Mouse (Mus musculus) hindbrain, embryonic 15.5 days (tissue): ENCODE results near the gene Eif2ak4. TPM values are rescaled to one million over a fixed set of nuclear protein-coding genes. Genes with fewer than 3 reads are reported as not detected.

Source experiments
- ATAC-seq: fragments of 200-750 bp; cut with Nextera tagmentation; 2 replicates; pipeline ENCODE4 v1.8.0; 2017; ENCODE audit warnings: low read depth, moderate number of reproducible peaks, moderate TSS enrichment; ENCODE audit not compliant: low FRiP score
- H3K27ac ChIP-seq: fragments of 300-500 bp; sonication (generic); replicated peaks from 2 replicates; pipeline ENCODE4 v1.5.1; 2015; ENCODE audit warnings: mild to moderate bottlenecking, inconsistent platforms
- H3K27me3 ChIP-seq: fragments of 300-500 bp; sonication (generic); 2 replicates; pipeline ENCODE4 v1.6.1; 2015; ENCODE audit warnings: control low read depth, inconsistent platforms
- H3K36me3 ChIP-seq: fragments of 300-500 bp; sonication (generic); 2 replicates; pipeline ENCODE4 v1.6.1; 2015; ENCODE audit warnings: control low read depth, inconsistent platforms
- H3K4me1 ChIP-seq: fragments of 300-500 bp; sonication (generic); replicated peaks from 2 replicates; pipeline ENCODE4 v1.6.1; 2015; ENCODE audit warnings: control low read depth, inconsistent platforms
- H3K4me2 ChIP-seq: fragments of 300-500 bp; sonication (generic); 2 replicates; pipeline ENCODE4 v1.6.1; 2015; ENCODE audit warnings: moderate library complexity, mild to moderate bottlenecking, inconsistent platforms
- H3K4me3 ChIP-seq: fragments of 300-500 bp; sonication (generic); 2 replicates; pipeline ENCODE4 v1.5.1; 2015; ENCODE audit warnings: mild to moderate bottlenecking, inconsistent platforms
- H3K9ac ChIP-seq: fragments of 300-500 bp; sonication (generic); 2 replicates; pipeline ENCODE4 v1.6.1; 2015; ENCODE audit warnings: inconsistent platforms
- H3K9me3 ChIP-seq: fragments of 300-500 bp; sonication (generic); 2 replicates; pipeline ENCODE4 v1.6.1; 2016; ENCODE audit warnings: control low read depth, inconsistent platforms
- WGBS: fragments of 180-500 bp; shearing (Covaris S2); methylation state at CpG from one replicate; pipeline ENCODE4 v1.1.7; 2015; 5-methylcytosine and 5-hydroxymethylcytosine counted together
- polyA plus RNA-seq: library from polyadenylated mRNA; unstranded; fragments of >200 nt; fragmentation: Nextera tagmentation; extraction: Ambion mirVana; gene quantifications from 2 replicates; pipeline ENCODE4 v1.2.1, GENCODE M21; 2015

Gene Eif2ak4
- polyA plus RNA-seq, 1 experiment from 2014 or later = 9.3 TPM

DNA sequence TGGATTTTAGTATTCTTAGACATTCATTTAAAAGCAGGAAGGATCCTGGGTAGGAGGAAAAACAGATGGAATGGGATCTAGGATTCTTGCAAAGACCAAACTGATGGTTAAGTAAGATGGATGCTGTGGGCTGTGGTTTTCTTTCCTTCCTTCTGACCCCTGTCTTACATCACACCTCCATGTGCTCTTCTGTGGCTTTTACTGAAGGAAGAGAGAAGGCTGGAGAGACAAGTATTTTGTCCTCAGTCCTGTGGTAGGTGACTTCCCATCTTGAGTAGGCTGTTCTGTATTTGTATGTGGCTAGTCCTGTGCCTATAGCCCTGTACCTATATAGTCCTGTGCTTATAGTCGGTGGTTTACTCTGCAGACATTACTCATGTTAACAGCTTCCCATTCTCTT is 12.9 kb upstream of the Eif2ak4 start:
- Histone ChIP-seq H3K4me1 (peaks cover 19% of the 10 kb centered on the region), H3K27me3 (no peaks in the 10 kb centered on the region), H3K9me3 (no peaks in the 10 kb centered on the region), H3K4me3 (no peak overlapping the region), H3K4me2 (no peak overlapping the region), H3K9ac (no peak overlapping the region), H3K27ac (no peak overlapping the region), H3K36me3 (no peaks in the 10 kb centered on the region)
- no peak for ATAC-seq
- WGBS = 86% methylated on average over 1 of the region's 1 CpGs

DNA sequence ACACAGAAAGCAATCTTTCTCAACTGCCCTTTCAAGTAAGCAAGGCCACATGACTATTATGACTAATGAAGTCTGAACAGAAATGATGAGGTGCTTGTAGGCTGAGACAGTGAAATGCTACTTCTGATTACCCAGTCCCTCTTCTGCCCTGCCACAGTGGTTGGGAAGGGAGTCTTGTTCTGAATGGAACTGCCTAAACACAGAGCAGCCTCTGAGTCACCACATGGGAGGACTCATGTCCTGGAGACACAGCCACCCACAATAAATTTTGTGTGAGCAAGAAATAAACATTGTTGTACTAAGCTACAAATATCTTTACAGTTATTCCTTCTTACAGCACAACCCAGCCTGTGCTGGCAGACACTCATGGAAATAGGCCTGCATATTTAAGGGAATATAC is 12.5 kb upstream of the Eif2ak4 start:
- H3K9me3 ChIP-seq = no peaks in the 10 kb centered on the region
- no peak overlapping the region for H3K27ac ChIP-seq
- H3K27me3 ChIP-seq = no peaks in the 10 kb centered on the region
- H3K4me1 ChIP-seq = peaks cover 19% of the 10 kb centered on the region
- no peaks in the 10 kb centered on the region for H3K36me3 ChIP-seq
- ATAC-seq = no peak
- no peak overlapping the region for H3K4me3 ChIP-seq
- H3K9ac ChIP-seq = no peak overlapping the region
- H3K4me2 ChIP-seq = no peak overlapping the region

DNA sequence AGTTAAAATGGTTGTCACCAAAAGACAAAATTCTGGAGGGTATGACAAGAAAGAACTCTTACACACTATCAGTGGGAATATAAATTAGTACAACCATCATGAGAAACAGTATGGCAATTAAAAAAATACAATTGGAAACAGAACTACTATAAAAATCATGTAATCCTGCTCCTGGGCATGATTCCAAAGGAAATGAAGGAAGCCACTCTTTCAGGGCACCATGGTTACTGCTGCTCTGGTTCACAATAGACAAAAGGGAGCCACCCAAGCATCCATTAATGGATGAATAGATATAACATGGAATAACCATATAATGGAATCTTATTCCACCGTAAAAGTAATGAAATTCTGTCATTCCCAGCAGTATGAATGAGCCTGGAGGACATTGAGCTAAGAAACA is 8.7 kb upstream of the Eif2ak4 start:
- Histone ChIP-seq H3K9me3 (no peaks in the 10 kb centered on the region), H3K9ac (no peak overlapping the region), H3K27me3 (no peaks in the 10 kb centered on the region), H3K4me2 (no peak overlapping the region), H3K36me3 (no peaks in the 10 kb centered on the region), H3K4me3 (no peak overlapping the region), H3K27ac (no peak overlapping the region), H3K4me1 (no peaks in the 10 kb centered on the region)
- ATAC-seq = no peak
- WGBS = 19% methylated on average over 1 of the region's 1 CpGs

DNA sequence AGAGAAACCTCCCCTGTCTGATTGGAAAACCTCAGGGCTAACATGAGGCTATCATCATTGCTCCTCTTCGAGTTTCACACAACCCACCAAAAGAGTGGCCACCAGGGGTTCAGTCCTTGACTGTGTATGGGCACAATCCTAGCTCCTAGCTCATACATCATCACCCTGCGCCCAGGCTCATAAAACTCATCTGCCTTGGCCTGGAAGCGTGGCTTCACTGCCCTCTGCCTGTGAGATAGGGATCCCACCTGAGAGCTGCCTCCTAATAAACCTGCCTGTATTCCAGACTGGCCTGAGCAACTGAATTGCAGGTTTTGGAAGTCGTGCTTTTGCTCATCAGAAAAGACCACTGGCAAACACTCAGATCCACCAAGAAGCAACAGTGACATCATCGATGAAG is 5.0 kb upstream of the Eif2ak4 start:
- no peaks in the 10 kb centered on the region for H3K36me3 ChIP-seq
- H3K9ac ChIP-seq = no peak overlapping the region
- no peaks in the 10 kb centered on the region for H3K27me3 ChIP-seq
- ATAC-seq = no peak
- H3K4me3 ChIP-seq = no peak overlapping the region
- H3K4me2 ChIP-seq = no peak overlapping the region
- no peaks in the 10 kb centered on the region for H3K9me3 ChIP-seq
- 78% methylated on average over 5 of the region's 5 CpGs for WGBS
- no peak overlapping the region for H3K27ac ChIP-seq
- peaks cover 7% of the 10 kb centered on the region; the same call in 1 of the 2 replicates for H3K4me1 ChIP-seq

DNA sequence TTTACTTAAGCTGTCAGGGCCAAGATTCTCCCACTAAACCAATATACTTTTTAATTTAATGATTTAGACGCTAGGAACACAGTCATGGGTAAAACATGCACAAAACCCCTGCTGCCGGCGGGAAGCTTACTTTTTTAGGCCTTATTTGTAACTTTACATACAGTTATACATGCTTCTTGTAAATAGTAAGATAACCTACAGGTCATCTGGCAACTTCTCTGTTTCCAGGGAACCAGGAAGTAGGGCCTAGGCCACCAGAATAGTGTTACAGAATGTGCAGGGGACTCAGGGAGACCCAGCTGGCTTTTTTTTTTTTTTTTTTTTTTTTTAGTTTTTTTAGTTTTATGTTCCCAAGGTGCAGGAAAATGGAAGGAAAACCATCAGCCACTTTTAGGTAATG is 1.2 kb downstream of the Eif2ak4 start:
- WGBS = 76% methylated on average over 3 of the region's 3 CpGs
- Histone ChIP-seq H3K4me3 (peak overlapping the region; percentile 94), H3K4me2 (peak overlapping the region; percentile 85), H3K4me1 (peaks cover 21% of the 10 kb centered on the region), H3K27ac (no peak overlapping the region), H3K36me3 (no peaks in the 10 kb centered on the region), H3K9ac (peak overlapping the region; percentile 93; the same call in 1 of the 2 replicates), H3K9me3 (no peaks in the 10 kb centered on the region), H3K27me3 (no peaks in the 10 kb centered on the region)
- no peak for ATAC-seq

DNA sequence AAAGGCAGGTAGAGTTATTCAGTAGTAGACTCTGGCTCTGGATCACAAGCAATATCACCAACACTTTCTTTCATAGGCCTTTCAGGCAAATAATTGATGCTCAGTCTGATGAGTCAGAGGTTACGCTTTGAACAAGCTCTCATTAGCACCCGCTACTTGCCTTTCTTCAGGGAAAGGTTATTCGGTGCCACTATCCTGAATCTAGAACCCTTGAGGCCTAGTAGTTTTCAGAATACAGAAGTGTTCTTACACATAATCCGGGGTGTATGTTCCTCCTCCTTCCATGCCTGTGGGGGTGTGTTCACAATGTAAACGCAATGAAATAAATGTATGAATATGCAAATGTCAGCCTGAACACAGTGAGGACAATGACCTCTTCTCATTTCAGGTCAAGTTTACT is 1.7 kb downstream of the Eif2ak4 start:
- H3K36me3 ChIP-seq = no peaks in the 10 kb centered on the region
- 78% methylated on average over 5 of the region's 5 CpGs for WGBS
- no peak for ATAC-seq
- no peak overlapping the region for H3K27ac ChIP-seq
- no peaks in the 10 kb centered on the region for H3K9me3 ChIP-seq
- 0 out of 2 replicates have a peak overlapping the region, but pooled peaks have one; percentile 85 for H3K4me2 ChIP-seq
- no peak overlapping the region for H3K4me3 ChIP-seq
- H3K4me1 ChIP-seq = peaks cover 21% of the 10 kb centered on the region
- H3K9ac ChIP-seq = no peak overlapping the region
- no peaks in the 10 kb centered on the region for H3K27me3 ChIP-seq

DNA sequence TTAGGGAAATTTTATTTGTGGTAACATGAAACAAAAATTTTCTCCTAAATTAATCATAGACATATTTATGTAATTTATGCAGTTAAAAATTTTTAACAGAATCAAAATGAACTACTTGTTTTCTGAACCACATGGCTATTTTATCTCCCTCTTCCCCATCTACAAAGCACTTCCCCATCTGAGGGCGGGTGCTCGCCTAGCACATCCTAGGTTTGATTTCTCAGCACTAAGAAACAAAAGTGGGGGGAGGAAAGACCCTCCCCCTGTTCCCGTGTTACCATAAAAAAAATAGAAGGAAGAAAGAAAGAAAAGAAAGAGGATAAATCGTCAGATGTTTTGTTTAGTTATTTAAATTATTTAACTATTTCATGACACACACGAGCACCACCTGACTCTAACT is 2.8 kb downstream of the Eif2ak4 start:
- Histone ChIP-seq H3K4me1 (peaks cover 21% of the 10 kb centered on the region), H3K9me3 (no peaks in the 10 kb centered on the region), H3K4me2 (no peak overlapping the region), H3K27ac (no peak overlapping the region), H3K9ac (no peak overlapping the region), H3K4me3 (no peak overlapping the region), H3K27me3 (no peaks in the 10 kb centered on the region), H3K36me3 (no peaks in the 10 kb centered on the region)
- no peak for ATAC-seq
- 74% methylated on average over 5 of the region's 5 CpGs for WGBS

DNA sequence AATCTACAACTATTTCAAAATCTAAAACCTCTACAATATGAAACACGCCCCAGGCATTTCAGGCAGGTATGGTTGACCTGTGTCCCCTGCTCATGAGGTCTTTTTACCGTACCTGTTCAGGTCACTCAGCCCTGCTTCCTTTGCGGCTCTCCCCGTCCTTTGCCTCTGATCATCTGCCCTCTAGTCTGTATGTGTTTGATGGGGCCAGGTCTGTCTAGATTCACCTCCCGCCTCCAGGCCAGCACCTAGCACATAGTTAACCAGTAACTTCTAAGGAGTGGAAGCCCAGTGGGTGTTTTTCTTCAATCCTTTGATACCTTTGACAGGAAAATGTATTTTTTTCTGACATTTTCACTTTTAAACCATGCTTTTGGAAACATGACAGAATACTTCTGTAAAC is 11.3 kb downstream of the Eif2ak4 start:
- Histone ChIP-seq H3K36me3 (no peaks in the 10 kb centered on the region), H3K27me3 (no peaks in the 10 kb centered on the region), H3K4me2 (no peak overlapping the region), H3K4me3 (no peak overlapping the region), H3K27ac (no peak overlapping the region), H3K9me3 (no peaks in the 10 kb centered on the region), H3K9ac (no peak overlapping the region), H3K4me1 (no peaks in the 10 kb centered on the region; the same call in 1 of the 2 replicates)
- 93% methylated on average over 5 of the region's 5 CpGs for WGBS
- ATAC-seq = no peak

DNA sequence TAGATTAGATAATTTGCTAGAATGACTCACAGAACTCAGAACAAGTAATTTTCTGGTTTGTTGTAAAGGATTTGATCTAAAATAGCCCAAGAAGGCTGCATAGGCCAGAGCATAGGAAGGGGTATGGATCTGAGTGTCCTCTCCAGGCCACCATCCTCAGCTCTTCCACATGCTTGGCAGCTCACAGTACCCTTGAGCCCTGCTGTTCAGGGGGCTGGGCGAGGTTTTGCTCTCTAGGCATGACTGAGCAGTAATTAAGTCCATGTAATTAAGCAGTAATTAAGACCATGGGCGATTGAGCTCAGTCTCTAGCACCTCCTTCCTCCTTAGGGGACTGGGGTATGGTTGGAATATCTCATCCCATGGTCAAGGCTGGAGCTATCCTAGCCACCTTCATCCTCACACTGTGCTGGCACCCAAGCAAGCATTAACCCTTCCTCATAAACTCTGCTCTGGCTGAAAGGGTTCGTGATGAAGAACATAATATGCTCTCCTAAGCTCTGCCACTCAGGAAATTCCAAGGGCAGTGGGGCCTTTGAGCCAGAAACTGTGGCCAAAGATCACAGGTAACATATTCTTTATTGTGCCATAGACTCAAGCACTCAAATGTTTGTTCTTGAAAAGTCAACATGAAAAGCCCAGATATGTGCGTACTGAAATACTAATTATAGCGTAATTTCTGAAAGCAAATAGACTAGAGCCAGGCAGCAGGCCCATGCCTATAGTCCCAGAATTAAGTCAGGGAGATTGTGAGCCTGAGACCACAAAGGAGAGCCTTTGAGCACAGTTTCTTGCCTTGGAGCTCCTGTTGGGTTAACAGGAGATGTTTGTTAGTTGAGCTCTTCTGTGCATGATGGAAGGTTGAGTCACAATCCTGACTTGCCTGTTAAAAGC is 13.7 kb downstream of the Eif2ak4 start:
- no peak overlapping the region for H3K9ac ChIP-seq
- no peak; the same call in 1 of the 2 replicates for ATAC-seq
- no peaks in the 10 kb centered on the region for H3K9me3 ChIP-seq
- no peaks in the 10 kb centered on the region; the same call in 1 of the 2 replicates for H3K4me1 ChIP-seq
- WGBS = 69% methylated on average over 5 of the region's 5 CpGs
- H3K4me2 ChIP-seq = no peak overlapping the region
- H3K36me3 ChIP-seq = no peaks in the 10 kb centered on the region
- H3K4me3 ChIP-seq = no peak overlapping the region
- no peaks in the 10 kb centered on the region for H3K27me3 ChIP-seq
- H3K27ac ChIP-seq = no peak overlapping the region

DNA sequence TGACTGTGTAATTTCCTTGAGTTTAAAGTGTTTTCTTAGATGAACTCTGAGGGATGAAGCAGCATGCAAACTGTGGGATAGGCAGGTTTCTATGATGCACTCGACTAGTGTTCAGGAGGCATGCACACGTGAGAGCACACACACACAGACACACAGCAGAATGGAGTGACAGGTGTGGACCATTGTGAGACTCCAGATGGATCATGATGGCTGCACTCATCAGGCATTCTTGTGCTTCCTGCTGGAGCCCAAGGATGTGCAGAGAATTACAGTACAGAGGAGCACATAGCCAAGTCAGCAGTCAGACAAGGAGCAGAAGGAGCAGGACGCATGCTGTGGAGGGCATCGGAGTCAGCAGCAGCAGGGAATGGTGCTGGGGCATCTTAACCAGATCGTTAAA is 15.9 kb downstream of the Eif2ak4 start:
- Histone ChIP-seq H3K9me3 (no peaks in the 10 kb centered on the region), H3K4me2 (no peak overlapping the region), H3K4me1 (no peaks in the 10 kb centered on the region; the same call in 1 of the 2 replicates), H3K36me3 (no peaks in the 10 kb centered on the region), H3K4me3 (no peak overlapping the region), H3K27ac (no peak overlapping the region; the same call in 1 of the 2 replicates), H3K9ac (no peak overlapping the region), H3K27me3 (no peaks in the 10 kb centered on the region)
- WGBS = 64% methylated on average over 5 of the region's 5 CpGs
- ATAC-seq = 0 out of 2 replicates have a peak, but pooled peaks have one; percentile 25

DNA sequence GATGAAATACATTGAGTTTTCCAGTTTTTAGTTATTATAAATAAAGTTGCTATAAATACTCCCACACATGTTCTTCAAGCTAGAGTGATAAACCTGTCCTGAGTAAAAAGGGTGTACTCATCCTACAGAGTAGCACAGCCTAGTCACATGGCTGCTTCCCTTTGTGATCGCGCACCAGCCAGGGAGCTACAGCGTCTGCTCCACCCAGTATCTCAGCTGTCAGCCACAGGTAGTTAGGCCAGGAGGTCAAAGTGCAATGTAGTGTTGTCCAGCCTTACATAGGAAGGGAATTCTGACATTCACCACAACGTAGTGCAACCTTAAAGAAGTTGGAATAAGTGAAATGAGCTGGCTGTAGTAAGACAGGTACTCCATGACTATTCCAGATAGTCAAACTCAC is 17.1 kb downstream of the Eif2ak4 start:
- no peaks in the 10 kb centered on the region for H3K9me3 ChIP-seq
- no peak overlapping the region for H3K4me2 ChIP-seq
- H3K27me3 ChIP-seq = no peaks in the 10 kb centered on the region
- no peak overlapping the region for H3K4me3 ChIP-seq
- no peak overlapping the region for H3K9ac ChIP-seq
- peaks cover 5% of the 10 kb centered on the region for H3K36me3 ChIP-seq
- no peak overlapping the region for H3K27ac ChIP-seq
- WGBS = 69% methylated on average over 4 of the region's 4 CpGs
- no peak for ATAC-seq
- no peaks in the 10 kb centered on the region; the same call in 1 of the 2 replicates for H3K4me1 ChIP-seq

DNA sequence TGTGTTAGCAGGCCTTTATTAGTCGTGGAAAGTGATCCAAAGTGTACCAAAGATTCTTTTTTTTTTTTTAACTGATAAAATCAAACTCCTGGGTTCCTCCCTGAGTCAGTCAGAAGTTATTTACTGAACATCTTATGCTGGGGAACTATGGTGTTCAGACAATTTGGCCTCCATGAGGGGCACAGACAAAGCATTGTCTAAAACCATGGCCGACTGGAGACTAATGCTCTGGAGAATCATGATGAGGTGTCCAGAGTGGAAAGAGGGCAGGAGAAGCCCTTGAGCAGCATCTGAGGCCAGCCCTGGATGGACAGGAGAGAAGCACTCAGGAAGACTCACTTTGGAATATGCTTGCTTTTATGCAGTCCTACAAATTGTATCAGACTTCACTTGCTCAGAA is 18.4 kb downstream of the Eif2ak4 start:
- Histone ChIP-seq H3K36me3 (peaks cover 11% of the 10 kb centered on the region), H3K4me1 (no peaks in the 10 kb centered on the region; the same call in 1 of the 2 replicates), H3K27me3 (no peaks in the 10 kb centered on the region), H3K4me3 (no peak overlapping the region), H3K4me2 (no peak overlapping the region), H3K9me3 (no peaks in the 10 kb centered on the region), H3K27ac (no peak overlapping the region), H3K9ac (no peak overlapping the region)
- WGBS = 70% methylated on average over 2 of the region's 2 CpGs
- ATAC-seq = no peak
